Mouse (Mus musculus) ovary, postnatal 36 days (tissue): Measurements from ENCODE around the gene Egfl7.

Experiments
- DNase-seq: peaks from one replicate; pipeline ENCODE4 v3.0.0; 2022; ENCODE audit warnings: low spot score, mixed read lengths

Egfl7 gene

GRCm38 (mm10) chr2:26615459-26616124, 35.8 kb downstream of the Egfl7 start:
- DNase-seq, result no peak

- DNase-seq, result no peak
These were observed 37.5 kb downstream of the Egfl7 start for GRCm38 (mm10) chr2:26617331-26617730.

- no peak for DNase-seq
These were observed 38.1 kb downstream of the Egfl7 start for GRCm38 (mm10) chr2:26617928-26618327.

- DNase-seq, result no peak
These were observed 41.4 kb downstream of the Egfl7 start for GRCm38 (mm10) chr2:26621246-26621645.

GRCm38 (mm10) chr2:26622984-26623383, 43.2 kb downstream of the Egfl7 start:
- no peak for DNase-seq

GRCm38 (mm10) chr2:26625419-26625818, 45.6 kb downstream of the Egfl7 start:
- DNase-seq, result no peak

- DNase-seq, result no peak
These were observed 46.3 kb downstream of the Egfl7 start for GRCm38 (mm10) chr2:26626081-26626480.

GRCm38 (mm10) chr2:26627921-26628739, 48.3 kb downstream of the Egfl7 start, which contains the start of gene Fam69b:
Fam69b (plus strand) TSS chr2:26628457.
- peak; percentile 77 for DNase-seq

GRCm38 (mm10) chr2:26628792-26629437, 49.1 kb downstream of the Egfl7 start:
- DNase-seq, result no peak

- no peak for DNase-seq
These were observed 53.0 kb downstream of the Egfl7 start for GRCm38 (mm10) chr2:26632541-26633395.

GRCm38 (mm10) chr2:26633953-26634530, 54.2 kb downstream of the Egfl7 start:
- DNase-seq, result no peak

- DNase-seq, result no peak
These were observed 55.0 kb downstream of the Egfl7 start for GRCm38 (mm10) chr2:26634629-26635488.

- DNase-seq, result no peak
These were observed 55.9 kb downstream of the Egfl7 start for GRCm38 (mm10) chr2:26635489-26636324.

GRCm38 (mm10) chr2:26636325-26636635, 56.5 kb downstream of the Egfl7 start:
- no peak for DNase-seq

GRCm38 (mm10) chr2:26637316-26637932, 57.6 kb downstream of the Egfl7 start:
- DNase-seq, result no peak

GRCm38 (mm10) chr2:26638039-26638438, 58.2 kb downstream of the Egfl7 start:
- DNase-seq, result no peak

- DNase-seq, result no peak
These were observed 58.8 kb downstream of the Egfl7 start for GRCm38 (mm10) chr2:26638572-26638971.

- peak; percentile 24 for DNase-seq
These were observed 59.3 kb downstream of the Egfl7 start for GRCm38 (mm10) chr2:26639083-26639482.
